Mouse (Mus musculus): Measurements from ENCODE around the gene Plxnb3. TPM values are rescaled to one million over a fixed set of nuclear protein-coding genes. Genes with fewer than 3 reads are reported as not detected.
A peak's percentile ranks its signal among the peaks of the same experiment; 100 is the strongest.

Plxnb3 gene
- polyA plus RNA-seq, 1 experiment from 2014 or later: 0.23 TPM

DNA sequence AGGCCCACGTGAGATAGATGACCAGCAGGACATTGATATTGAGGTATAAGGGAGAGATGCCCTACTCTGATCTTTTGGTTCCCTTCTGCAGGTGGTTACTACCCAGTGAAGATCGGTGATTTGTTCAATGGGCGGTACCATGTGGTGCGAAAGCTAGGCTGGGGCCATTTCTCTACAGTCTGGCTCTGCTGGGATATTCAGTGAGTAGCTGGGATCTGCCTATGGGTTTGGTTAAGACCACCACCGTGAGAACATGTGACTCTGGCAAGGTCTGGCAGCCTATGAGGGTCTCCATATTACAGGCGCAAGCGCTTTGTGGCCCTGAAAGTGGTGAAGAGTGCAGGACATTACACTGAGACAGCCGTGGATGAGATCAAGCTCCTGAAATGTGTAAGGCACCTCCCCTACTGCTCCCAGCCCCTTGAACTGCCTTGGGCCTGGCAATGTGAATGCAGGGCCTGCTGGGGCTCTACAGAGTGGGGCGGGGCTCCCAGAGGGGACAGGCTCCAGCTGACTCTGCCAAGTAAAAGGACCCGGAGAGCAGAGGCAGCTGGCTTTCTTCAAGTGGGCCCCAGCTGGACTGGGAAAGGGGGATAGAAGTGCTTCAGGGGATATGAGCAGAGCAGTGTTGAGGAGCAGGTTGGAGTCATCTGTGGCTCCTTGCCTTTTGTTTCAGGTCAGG lies 18.1 kb downstream of the Plxnb3 start:
- H3K4me2 ChIP-seq (ENCODE audit: low read depth, low read length): no peak overlapping the region
- peaks cover 11% of the 10 kb centered on the region for H3K36me3 ChIP-seq (replicated peaks; ENCODE audit: insufficient read depth, low read length)
- no peak overlapping the region for H3K4me3 ChIP-seq (ENCODE audit: low read depth, low read length)
- no peaks in the 10 kb centered on the region for H3K9me3 ChIP-seq (ENCODE audit: low read length)
- ATAC-seq (peak; percentile 26), DNase-seq (no peak)
- TF ChIP-seq CTCF (IDR thresholded peaks at IDR 0.05; ENCODE audit: low read depth) (no peak), EP300 (IDR thresholded peaks at IDR 0.05; ENCODE audit: low read depth) (no peak)
- no peaks in the 10 kb centered on the region for H3K4me1 ChIP-seq (ENCODE audit: insufficient read depth)
- 67% methylated on average over 10 of the region's 10 CpGs for WGBS (ENCODE audit: insufficient replicate concordance)
- no peak overlapping the region for H3K9ac ChIP-seq (replicated peaks)
- no peaks in the 10 kb centered on the region for H3K27me3 ChIP-seq (ENCODE audit: insufficient read depth, low read length)
- H3K27ac ChIP-seq (ENCODE audit: low read depth): peak overlapping the region; percentile 22; the same call in 1 of the 2 replicates

GRCm38 (mm10) chrX:73782227-73782626 lies 25.3 kb downstream of the Plxnb3 start:
- 89% methylated on average over 2 of the region's 3 CpGs for WGBS (ENCODE audit: insufficient replicate concordance)
- Histone ChIP-seq H3K27ac (ENCODE audit: low read depth) (no peak overlapping the region), H3K4me1 (ENCODE audit: insufficient read depth) (peaks cover 9% of the 10 kb centered on the region), H3K27me3 (ENCODE audit: insufficient read depth, low read length) (no peaks in the 10 kb centered on the region), H3K9ac (replicated peaks) (no peak overlapping the region), H3K36me3 (replicated peaks; ENCODE audit: insufficient read depth, low read length) (peaks cover 17% of the 10 kb centered on the region), H3K9me3 (ENCODE audit: low read length) (no peaks in the 10 kb centered on the region), H3K4me2 (ENCODE audit: low read depth, low read length) (no peak overlapping the region), H3K4me3 (ENCODE audit: low read depth, low read length) (no peak overlapping the region)
- DNase-seq (no peak), ATAC-seq (no peak)
- TF ChIP-seq CTCF (IDR thresholded peaks at IDR 0.05; ENCODE audit: low read depth) (no peak), EP300 (IDR thresholded peaks at IDR 0.05; ENCODE audit: low read depth) (no peak)

DNA sequence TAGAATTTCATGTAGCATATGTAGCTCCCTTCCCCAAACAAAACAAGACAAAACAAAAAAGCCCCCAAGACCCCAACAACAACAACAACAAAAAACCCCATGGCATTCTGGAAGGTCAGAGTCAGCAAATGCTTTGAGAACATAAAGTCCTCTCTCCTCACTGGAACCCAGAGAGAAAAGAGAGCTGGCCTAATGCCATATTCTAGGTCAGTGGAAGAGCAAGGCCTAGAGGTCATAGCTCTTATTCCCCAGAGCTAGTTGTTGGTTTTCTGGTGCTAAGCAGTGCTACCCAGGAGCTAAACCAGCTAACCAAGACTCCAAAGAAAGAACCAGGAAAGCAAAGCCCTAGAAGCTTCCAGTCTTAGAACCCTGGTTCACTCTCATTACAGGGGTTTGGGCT lies 28.8 kb downstream of the Plxnb3 start:
- no peak for ATAC-seq
- TF ChIP-seq CTCF (IDR thresholded peaks at IDR 0.05; ENCODE audit: low read depth) (no peak), EP300 (IDR thresholded peaks at IDR 0.05; ENCODE audit: low read depth) (no peak)

DNA sequence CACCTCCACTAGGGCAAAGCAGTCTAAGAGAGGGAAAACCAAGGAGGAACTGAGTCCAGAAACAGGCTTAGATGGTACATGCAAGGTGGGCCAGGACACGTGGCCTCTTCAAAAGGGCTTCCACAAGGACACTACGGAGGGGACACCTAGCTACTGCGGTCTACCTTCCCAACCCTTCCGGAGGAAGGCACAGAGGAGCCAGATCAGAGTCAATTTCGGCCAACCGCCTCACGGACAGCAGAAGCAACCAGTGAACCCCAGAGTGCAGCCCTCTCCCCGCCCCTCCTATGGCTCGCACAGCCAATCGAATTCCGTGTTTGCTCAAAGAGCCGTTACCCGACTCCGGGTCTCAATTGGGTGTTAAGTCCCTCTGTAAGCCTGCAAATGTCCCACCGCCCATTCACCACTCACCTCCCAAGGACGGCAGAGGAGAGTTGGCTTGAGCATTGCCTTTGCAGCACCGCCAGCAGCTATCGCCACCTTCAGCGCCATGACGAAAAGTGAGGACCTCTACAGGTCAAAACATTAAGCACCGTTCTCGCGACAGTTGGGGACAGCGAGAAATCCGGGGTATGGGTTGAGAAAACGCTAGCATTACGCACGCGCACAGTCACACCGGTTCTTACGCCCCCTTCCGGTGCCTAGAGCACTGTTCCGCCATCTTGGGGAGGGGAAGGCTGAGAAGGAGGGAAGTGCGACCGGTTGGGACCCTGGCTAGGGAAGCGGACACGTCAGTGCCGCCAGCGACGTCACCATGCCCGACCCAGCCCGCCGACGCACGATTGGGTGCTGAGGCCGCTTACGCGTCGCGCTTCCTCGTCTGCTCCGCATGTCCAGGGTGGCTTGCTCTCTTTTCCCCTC lies 29.7 kb downstream of the Plxnb3 start, which contains the start of the genes Idh3g and Ssr4:
Gene Idh3g (minus strand): TSS at position 534 of the 861 bp plus-strand sequence.
Gene Ssr4 (plus strand): TSS at position 665 of the 861 bp plus-strand sequence.
- Histone ChIP-seq H3K4me3 (ENCODE audit: low read depth, low read length) (peak within 1 kb of the TSS; percentile 71), H3K36me3 (replicated peaks; ENCODE audit: insufficient read depth, low read length) (peaks cover 5% of the 10 kb centered on the region; the same call in 1 of the 2 replicates), H3K27ac (ENCODE audit: low read depth) (peak within 1 kb of the TSS; percentile 93), H3K4me2 (ENCODE audit: low read depth, low read length) (peak within 1 kb of the TSS; percentile 80), H3K27me3 (ENCODE audit: insufficient read depth, low read length) (no peaks in the 10 kb centered on the region), H3K9ac (replicated peaks) (peak within 1 kb of the TSS; percentile 79), H3K9me3 (ENCODE audit: low read length) (no peaks in the 10 kb centered on the region), H3K4me1 (ENCODE audit: insufficient read depth) (peaks cover 21% of the 10 kb centered on the region)
- ATAC-seq: peak; percentile 94
- WGBS (ENCODE audit: insufficient replicate concordance): 18% methylated on average over 47 of the region's 52 CpGs
- DNase-seq: peak; percentile 91
- TF ChIP-seq CTCF (IDR thresholded peaks at IDR 0.05; ENCODE audit: low read depth) (peak; percentile 80), EP300 (IDR thresholded peaks at IDR 0.05; ENCODE audit: low read depth) (peak; percentile 68; the same call in 1 of the 2 replicates)

More for the DNA sequence above, 28.8 kb downstream of the Plxnb3 start:
- peak overlapping the region; percentile 74 for H3K4me2 ChIP-seq (ENCODE audit: low read depth, low read length)
- H3K4me3 ChIP-seq (ENCODE audit: low read depth, low read length): peak overlapping the region; percentile 71
- H3K9me3 ChIP-seq (ENCODE audit: low read length): no peaks in the 10 kb centered on the region
- no peak for DNase-seq
- H3K4me1 ChIP-seq (ENCODE audit: insufficient read depth): peaks cover 21% of the 10 kb centered on the region
- H3K27me3 ChIP-seq (ENCODE audit: insufficient read depth, low read length): no peaks in the 10 kb centered on the region
- H3K36me3 ChIP-seq (replicated peaks; ENCODE audit: insufficient read depth, low read length): peaks cover 4% of the 10 kb centered on the region; the same call in 1 of the 2 replicates
- peak overlapping the region; percentile 79 for H3K9ac ChIP-seq (replicated peaks)
- peak overlapping the region; percentile 93 for H3K27ac ChIP-seq (ENCODE audit: low read depth)

- WGBS (ENCODE audit: insufficient replicate concordance): 29% methylated on average over 22 of the region's 22 CpGs
These were observed 30.3 kb downstream of the Plxnb3 start for GRCm38 (mm10) chrX:73787225-73787558.

DNA sequence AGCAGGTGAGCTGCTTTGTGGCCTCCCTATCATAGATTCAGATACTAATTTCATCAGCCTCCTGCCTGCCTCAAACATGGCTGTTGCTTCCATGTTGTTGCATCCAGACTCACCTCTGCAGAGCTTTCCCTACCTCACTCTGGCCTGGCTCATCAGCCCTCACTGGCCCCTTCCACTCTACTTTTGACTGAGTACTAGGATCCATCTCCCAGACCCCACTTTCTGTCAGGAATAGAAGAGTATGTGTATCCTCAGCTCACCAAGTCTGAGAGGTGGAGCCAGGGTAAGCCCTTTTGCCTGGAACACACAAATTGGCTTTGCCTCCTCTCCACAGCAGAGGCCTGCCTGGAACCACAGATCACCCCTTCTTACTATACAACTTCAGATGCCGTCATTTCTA lies 31.6 kb downstream of the Plxnb3 start:
- Histone ChIP-seq H3K36me3 (replicated peaks; ENCODE audit: insufficient read depth, low read length) (peaks cover 5% of the 10 kb centered on the region; the same call in 1 of the 2 replicates), H3K4me1 (ENCODE audit: insufficient read depth) (peaks cover 18% of the 10 kb centered on the region), H3K4me2 (ENCODE audit: low read depth, low read length) (peak overlapping the region; percentile 80), H3K27me3 (ENCODE audit: insufficient read depth, low read length) (no peaks in the 10 kb centered on the region), H3K27ac (ENCODE audit: low read depth) (no peak overlapping the region), H3K4me3 (ENCODE audit: low read depth, low read length) (peak overlapping the region; percentile 71; the same call in 1 of the 2 replicates), H3K9ac (replicated peaks) (0 out of 2 replicates have a peak overlapping the region, but pooled peaks have one; percentile 79), H3K9me3 (ENCODE audit: low read length) (no peaks in the 10 kb centered on the region)
- TF ChIP-seq CTCF (IDR thresholded peaks at IDR 0.05; ENCODE audit: low read depth) (no peak), EP300 (IDR thresholded peaks at IDR 0.05; ENCODE audit: low read depth) (no peak)
- WGBS (ENCODE audit: insufficient replicate concordance): 68% methylated on average over 1 of the region's 1 CpGs
- DNase-seq (no peak), ATAC-seq (no peak)

More at GRCm38 (mm10) chrX:73787225-73787558, 30.3 kb downstream of the Plxnb3 start:
- Histone ChIP-seq H3K27ac (ENCODE audit: low read depth) (peak overlapping the region; percentile 93), H3K27me3 (ENCODE audit: insufficient read depth, low read length) (no peaks in the 10 kb centered on the region), H3K9ac (replicated peaks) (peak overlapping the region; percentile 79), H3K9me3 (ENCODE audit: low read length) (no peaks in the 10 kb centered on the region), H3K4me3 (ENCODE audit: low read depth, low read length) (peak overlapping the region; percentile 71), H3K4me2 (ENCODE audit: low read depth, low read length) (peak overlapping the region; percentile 80), H3K4me1 (ENCODE audit: insufficient read depth) (peaks cover 21% of the 10 kb centered on the region), H3K36me3 (replicated peaks; ENCODE audit: insufficient read depth, low read length) (peaks cover 5% of the 10 kb centered on the region; the same call in 1 of the 2 replicates)
- TF ChIP-seq EP300 (IDR thresholded peaks at IDR 0.05; ENCODE audit: low read depth): no peak
- no peak for TF ChIP-seq CTCF (IDR thresholded peaks at IDR 0.05; ENCODE audit: low read depth)
- ATAC-seq (peak; percentile 18), DNase-seq (no peak)

All from liver, postnatal 0 days (tissue).